Mouse (Mus musculus) gastrocnemius, postnatal 14 days (tissue): ENCODE data around the gene Tnfrsf25. TPM values are rescaled to one million over a fixed set of nuclear protein-coding genes. Genes with fewer than 3 reads are reported as not detected.

ENCODE experiments used
- DNase-seq: peaks from one replicate; pipeline ENCODE4 v3.0.0; 2021; ENCODE audit warnings: mixed read lengths
- intact Hi-C: fragments of 180-260 bp; cut with DNase I; formaldehyde crosslinking; loops from one replicate; pipeline ENCODE4 v1.15.1; 2025; ENCODE audit warnings: low total_unique reads
- total RNA-seq, 2 experiments: library from RNA; stranded (reverse); gene quantifications; 2 replicates each; pipeline ENCODE4 v1.2.3; 2021

The Tnfrsf25 gene
- total RNA-seq, 2 experiments from 2014 or later, result 0.74 to 1.1 TPM

DNA sequence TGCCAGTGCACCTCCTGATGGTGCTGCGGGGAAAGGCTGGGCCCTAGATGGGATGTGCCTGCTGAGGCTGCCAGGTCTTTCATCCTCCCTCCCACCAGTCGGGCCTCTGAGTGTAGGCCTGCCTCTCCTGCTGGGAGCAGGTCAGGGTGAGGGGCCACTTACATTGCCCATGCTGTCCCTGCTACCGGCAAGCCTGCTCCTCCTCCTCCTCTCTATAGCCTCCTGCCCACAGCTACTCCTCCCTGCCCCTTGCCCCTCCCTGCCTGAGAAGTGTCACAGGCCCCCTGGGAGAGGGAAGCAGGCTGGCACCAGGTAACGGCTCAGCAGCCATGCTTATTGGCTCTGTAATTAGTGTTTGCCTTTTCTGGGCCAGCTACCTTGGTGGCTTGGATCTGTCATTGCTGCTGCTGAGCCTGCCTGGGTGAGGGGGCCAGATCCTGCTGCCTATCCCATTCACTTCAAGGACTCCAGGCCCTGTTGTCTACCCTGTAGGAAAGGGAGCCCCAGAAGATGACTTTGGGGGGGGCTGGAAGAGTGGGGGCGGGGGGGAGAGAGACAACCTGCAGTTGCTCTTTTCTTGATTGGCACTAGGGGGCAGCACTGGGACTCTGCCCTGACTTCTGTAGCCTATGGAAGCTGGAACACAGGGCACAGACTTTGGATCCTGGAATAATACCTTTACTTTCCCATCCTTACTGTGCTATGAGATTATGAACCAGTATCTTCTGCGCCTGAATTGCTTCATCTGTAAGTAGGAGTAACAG, 20.6 kb downstream of the Tnfrsf25 start:
- intact Hi-C loops, result no loop called here
- DNase-seq, result no peak

DNA sequence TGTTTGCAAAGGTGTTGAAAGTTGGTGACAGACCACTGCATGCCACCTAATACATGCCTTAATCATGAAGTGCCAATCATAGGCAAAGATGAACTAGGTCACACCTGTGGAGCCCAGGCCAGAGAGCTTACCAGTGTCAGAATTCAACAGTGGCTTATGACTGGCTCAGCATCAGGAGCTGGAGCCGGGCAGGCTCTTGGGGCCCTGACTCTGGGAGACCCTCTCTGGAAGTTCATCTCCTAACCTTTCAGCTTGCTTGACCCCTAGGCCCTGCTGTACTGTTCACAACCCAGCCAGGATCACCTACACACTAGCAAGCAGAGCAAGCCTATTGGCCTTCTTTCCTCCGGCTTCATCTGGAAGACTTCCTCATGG, 21.1 kb downstream of the Tnfrsf25 start:
- no peak for DNase-seq
- intact Hi-C loops, result no loop called here

DNA sequence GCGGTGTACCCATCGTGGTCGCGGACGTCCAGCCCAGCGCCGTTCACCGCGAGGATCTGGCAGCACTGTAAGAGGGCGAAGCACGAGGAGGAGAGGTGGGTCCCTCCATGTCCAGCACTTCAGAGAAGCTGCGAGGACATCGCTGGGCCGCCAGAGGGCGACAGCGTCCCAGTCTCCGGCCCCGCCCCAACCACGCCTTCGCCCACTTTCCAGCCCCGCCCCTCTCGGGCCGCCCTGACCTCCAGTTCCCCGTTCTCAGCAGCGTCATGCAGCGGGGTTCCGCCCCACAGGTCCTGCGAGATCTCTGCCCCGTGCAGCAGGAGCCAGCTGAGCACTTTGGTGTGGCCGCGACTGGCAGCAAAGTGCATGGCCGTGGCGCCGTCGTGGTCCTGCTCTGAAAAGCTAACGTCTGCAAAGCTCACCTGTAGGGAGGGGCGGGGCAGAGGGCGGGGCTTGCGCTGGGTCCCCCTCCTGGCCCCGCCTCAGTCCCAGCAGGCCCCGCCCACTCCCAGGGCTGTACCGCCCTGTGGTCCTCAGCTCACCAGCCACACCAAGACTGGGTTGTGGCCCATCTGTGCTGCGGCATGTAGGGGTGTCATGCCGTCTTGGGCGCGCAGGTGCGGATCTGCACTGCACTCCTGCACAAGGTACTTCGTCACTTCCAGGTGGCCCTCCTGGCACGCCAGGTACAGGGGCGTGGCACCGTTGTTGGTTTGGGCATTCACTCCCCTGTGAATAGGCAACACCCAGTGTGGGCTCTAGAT, 22.9 kb downstream of the Tnfrsf25 start:
- intact Hi-C loops, result no loop called here
- peak; percentile 90 for DNase-seq

DNA sequence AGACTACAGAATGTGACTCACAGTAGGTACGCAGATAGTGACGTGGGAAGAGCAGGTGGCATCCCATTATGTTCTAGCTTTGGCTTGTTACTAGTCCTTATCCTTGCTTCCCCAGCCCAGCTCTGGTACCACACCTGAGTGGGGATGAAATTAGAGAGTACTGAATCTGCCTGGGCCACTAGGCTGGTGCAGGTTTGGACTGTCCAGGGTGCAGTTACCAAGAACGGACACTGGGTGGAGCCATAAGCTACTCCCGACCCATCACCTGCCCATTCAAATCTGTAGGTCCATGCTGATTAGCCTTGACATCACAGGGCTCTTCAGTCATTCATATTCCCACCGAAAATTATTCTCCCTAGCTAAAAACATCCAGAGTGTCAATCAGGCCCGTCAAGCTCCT, 24.7 kb downstream of the Tnfrsf25 start:
- DNase-seq, result no peak
- intact Hi-C loops, result no loop called here

DNA sequence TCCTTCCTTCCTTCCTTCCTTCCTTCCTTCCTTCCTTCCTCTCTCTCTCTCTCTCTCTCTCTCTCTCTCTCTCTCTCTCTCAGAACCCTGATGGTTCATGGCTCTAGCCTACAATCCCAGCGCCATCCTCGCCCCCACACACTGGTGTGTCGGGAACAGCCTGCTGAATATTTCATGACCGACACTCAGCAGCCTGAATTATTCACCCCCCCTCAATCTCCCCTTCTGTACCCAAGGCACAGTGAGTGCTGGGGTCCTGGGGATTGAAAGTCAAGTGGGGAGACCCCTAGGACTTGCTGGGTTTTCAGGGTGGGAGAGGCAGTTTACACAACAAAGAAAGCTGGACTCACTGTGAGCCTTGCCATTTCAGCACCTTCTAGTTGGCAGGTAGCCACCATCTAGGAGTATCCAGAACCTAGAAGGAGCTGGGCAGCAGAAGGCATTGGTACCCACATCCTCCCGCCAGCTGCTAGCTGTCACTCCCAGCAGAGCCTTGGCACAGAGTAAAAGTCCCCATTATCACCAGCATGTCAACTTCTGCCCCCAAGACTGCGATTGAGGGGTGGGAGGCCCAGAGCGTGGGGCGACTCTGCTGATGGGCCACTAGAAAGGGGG, 25.9 kb downstream of the Tnfrsf25 start:
- intact Hi-C loops, result no loop called here
- DNase-seq, result no peak

DNA sequence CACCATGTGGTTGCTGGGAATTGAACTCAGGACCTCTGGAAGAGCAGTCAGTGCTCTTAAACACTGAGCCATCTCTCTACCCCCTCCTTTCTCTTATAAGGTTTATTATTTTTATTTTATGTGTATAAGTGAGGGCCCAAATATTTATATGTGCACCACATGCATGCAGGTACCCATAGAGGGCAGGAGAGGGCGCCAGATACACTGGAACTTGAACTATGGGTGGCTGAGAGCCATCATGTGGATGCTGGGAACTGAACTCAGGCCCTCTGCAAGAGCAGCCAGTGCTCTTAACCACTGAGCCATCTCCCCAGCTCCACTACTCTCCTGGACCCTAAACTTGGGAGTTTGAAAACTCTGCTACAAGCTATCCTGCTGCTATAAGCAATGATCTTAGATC, 27.9 kb downstream of the Tnfrsf25 start:
- intact Hi-C loops, result no loop called here
- no peak for DNase-seq

DNA sequence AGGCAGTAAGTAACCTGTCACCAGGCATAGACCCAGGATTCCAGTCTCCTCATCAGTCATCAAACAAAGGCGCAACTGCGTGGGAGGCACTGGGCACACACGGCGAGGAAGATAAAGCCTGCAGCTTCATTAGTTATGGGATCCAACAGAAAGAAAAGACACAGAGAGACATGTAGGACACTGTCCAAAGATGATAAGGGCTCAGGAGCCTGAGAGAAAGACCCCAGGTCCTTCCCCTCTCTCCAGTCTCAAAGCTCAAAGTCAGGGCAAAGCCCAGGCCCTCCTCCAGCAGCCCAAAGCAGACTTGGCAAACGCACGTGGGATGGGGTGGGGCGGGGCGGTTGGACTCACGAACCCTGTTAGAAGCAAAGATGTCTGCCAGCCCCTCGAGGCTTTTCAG, 29.7 kb downstream of the Tnfrsf25 start:
- DNase-seq, result no peak
- intact Hi-C loops, result no loop called here

DNA sequence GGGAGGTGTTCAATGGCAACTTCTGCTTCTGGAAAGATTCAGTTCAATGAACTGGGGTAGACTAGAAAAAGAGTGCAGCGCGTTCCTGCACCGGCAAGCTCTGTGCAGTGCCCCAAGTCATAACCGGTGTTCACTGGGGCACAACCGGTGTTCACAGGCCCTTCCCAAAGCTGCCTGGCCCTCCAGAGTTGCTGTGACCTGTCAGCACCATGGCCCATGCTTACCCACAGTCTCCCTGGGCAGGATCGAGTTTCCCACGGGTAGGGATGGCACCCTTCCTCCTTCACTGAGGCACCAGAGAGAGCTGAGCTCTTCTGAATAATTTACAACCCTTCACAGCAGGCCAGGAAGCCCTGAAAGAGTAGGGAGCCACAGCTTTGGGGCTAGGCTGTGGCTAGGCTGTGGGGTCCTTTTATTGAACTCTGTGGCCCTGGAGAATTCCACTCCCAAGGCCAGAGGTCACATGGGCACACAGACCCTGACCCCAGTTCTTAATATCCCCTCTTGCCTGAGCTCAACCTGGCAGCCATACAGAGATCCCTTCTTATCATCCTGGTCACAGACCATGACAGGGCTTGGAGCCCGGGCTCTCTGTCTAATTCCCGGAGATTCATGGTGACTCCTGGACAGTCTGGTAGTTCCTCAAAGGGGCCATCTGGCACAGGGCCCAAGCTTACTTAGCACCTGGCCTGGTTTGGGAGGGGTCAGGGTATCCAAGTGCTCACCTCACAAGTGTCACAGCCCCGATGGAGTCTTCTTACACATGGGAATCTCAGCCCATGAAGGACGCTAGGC, 30.5 kb downstream of the Tnfrsf25 start:
- intact Hi-C loops, result no loop called here
- no peak for DNase-seq

DNA sequence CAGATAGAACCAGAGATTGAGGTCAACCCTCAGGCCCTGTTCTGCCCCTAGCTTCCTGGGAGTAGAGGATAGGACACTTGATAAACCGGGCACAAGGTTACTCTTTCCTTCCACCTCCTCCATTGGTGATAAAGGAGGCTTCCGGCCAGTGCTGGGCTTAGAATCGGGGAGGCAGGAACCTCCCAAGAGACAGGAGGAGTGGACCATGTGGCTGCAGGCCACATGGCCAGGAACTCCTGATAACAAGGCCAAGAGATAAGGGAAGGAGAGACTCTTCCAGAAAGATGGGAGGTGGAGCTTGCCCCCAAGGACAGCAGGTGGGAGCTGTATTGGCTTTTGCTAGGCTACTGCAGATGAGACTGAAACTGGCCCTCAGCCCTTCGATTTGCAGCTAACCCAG, 34.8 kb downstream of the Tnfrsf25 start:
- DNase-seq, result no peak
- intact Hi-C loops, result no loop called here

DNA sequence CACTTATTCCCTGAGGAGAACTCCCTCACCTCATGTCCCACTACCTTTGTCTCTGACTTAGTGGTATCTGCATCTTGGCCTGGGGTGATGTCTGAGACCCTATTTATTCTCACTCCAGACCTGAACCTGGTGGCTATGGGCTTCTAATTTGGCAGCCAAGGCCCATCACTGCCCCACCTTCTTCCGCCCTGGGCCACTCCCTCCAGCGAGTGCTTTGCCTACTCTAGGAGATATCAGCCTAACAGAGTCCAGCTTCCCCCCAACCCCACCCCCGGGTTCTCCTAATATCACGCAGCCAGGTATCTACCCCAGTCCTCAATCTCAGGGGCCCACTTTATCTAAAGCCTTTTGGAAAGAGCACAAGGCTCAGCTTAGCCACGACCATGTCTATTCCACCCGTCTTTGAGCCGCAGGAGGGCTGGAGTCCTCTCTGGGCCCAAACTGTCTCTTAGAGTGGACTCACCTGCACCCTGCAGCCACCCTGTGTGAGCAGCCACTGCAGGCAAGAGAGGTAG, 35.8 kb downstream of the Tnfrsf25 start:
- intact Hi-C loops, result no loop called here
- DNase-seq, result no peak

DNA sequence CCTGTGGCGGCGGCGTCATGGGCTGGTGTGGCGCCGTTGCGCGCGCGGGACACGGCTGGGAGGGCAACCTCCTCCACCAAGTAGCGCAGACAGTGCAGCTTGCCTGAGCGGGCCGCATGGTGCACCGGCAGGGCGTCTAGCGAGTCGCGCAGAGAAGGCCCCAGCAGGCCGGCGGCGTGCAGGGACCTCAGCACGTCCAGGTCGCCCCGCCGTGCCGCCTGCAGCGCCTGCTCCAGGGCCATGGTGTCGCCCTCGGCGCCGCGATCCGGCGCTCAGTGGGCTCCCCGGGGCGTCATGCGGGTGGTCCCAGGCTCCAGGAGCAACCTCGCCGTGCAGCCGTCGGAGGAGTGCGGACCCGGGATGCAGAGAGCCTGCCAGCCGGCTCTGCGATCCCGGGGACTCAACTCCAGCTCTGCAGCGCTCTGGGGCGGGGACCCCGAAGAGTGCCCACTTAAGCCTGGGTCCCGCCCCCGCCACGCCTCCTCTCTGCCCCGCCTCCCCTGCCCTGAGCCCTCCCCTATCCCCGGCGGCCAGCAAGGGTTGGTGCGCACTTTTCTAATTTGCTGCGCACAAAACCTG, 36.3 kb downstream of the Tnfrsf25 start, which contains the start of gene Espn:
TSS of gene Espn (minus strand) at position 406 of the 579 bp plus-strand sequence.
- DNase-seq, result no peak
- intact Hi-C loops, result no loop called here

DNA sequence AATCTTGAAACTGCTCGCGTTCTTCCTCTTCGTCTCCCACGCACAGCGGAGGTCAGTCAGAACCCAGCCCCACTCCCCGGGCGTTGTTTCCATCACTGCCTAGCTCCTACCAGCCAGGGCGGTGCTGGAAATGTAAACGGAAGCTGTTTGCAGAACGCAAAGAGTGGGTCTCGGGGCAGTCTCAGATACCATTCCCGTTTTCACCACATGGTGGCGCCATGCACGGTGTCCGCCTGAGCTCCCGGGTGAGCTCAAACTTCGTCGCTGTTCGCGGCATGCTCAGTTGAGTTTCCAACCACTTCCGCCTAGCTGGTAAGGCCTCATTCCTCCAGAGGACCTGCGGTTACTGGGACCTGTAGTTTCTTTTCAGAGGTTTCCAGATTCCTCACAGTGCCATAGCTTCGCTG, 38.0 kb downstream of the Tnfrsf25 start:
- DNase-seq, result peak; percentile 82
- intact Hi-C loops, result no loop called here

DNA sequence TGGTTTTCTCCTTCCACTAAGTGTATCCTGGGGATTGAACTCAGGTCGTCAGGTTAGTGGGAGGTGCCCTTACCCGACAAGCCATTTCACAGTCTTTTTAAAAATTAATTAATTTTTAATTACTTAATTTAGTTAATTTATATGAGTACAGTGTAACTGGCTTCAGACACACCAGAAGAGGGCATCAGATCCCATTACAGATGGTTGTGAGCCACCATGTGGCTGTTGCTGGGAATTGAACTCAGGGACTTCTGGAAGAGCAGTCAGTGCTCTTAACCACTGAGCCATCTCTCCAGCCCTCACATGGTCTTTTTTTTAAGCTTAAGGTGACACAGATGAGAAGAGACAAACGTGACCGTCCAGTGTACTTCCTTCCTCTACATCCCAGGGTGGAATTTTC, 39.3 kb downstream of the Tnfrsf25 start:
- no peak for DNase-seq
- intact Hi-C loops, result no loop called here

DNA sequence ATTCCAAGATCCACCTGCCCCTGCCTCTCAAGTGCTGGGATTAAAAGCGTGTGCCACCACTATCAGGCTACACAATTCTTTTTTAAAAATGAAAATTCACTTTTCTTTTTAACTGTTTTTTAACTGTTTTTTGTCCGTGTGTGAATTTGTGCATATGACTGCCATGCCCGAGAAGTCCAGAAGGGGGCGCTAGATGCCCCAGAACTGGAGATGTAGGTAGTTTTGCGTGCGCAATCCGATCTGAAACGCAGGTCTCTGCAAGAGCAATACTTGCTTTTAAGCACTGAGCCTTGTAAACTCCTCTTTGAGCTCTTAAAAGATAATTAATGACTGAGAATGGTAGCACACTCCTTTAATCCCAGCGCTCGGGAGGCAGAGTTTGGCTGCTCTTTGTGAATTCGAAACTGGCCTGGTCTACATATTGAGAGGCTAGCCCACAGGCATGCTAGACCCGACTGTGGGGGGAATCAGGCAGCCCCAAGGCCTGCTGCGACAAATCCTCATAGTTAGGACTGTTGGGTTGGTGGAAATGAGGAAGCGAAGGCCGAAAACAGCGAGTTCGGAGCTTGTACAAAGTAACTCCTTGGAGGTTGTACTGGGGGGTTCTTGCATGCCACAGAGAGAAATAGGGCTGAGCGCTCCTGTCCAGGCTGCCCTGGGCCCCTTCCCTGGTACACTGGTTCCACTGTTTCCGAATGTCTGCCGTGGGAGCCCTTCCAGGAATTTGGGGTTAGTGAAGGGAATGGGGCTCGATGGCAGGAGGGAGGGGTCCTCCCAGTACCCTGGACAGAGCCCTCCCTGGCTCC, 42.2 kb downstream of the Tnfrsf25 start:
- DNase-seq, result no peak
- intact Hi-C loops, result no loop called here

DNA sequence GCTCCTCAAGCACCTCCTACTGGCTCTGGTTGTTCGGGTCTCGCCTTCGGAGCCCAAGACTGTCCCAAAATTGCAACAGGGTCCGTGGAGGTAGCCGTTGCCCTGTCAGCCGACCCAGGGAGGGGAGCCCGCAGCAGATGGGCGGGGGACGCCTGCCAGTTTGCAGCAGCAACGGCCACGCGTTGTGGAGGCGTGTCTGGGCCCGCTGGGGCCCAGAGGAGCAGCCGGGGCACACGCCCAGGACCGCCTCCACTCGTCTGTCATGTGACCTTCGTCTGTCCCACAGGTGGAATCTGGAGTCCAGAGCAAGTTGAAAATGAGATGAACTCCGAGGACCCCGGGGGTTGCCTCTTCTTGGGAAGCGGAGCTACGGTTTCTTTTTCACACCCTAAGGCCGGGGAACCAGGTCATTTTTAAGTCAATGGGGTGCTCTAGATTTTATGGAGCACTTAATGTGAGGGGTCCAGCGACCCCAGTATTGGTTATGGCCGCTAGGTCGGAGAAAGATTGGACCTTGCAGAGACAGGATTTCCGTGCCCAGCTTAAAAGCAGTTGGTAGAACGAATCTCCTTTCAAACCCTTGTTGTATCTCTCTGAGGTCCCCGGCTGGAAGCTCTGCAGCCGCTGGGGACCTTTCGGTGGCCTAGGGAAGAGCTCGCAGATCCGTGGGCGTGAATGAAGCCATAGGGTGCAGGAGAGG, 43.0 kb downstream of the Tnfrsf25 start, which contains the start of gene Hes2:
TSS of gene Hes2 (plus strand) at position 283 of the 700 bp plus-strand sequence.
- intact Hi-C loops, result no loop called here
- DNase-seq, result no peak

DNA sequence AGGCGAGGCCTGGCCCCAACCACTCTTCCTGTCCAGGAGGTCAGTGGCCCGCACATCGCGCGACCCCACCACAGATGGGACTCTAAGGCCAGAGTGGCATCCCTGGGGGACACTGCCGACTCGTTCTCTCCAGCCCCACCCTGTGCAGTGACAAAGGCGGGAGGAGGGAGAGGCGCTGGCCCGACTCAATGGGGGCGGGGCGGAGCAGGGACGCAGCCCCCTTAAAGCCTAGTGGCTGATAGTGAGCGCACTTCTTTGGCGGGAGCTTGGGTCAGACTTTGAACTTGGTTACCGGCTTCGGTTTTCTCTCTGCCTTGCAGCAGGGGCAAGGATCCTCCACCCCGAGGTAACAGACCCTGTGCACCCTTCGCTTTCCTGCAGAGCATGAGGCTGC, 43.5 kb downstream of the Tnfrsf25 start:
- DNase-seq, result no peak
- intact Hi-C loops, result no loop called here

DNA sequence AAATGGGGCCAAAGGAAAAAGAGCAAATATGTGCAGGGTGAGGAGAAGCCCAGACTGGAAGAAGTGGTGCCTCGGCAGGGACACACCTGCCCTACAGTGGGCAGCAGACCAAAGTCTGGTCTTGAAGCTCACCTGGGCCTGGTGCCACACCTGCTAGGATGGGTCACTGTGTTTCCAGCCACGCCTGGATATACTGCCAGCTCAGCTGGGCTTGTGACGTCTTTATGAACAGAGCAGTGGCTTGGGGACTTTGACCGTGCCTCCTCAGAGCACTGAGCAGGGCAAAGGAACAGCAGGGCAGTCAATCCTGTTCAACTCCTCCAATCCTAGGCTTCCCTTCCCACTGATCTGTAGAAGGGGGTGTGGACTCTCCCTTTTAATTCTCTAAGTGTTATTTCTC, 45.0 kb downstream of the Tnfrsf25 start:
- no peak for DNase-seq
- intact Hi-C loops, result loop anchor here (10.0 kb wide), 1 partner anchor 274 kb away; no protein-coding TSS in a partner anchor

DNA sequence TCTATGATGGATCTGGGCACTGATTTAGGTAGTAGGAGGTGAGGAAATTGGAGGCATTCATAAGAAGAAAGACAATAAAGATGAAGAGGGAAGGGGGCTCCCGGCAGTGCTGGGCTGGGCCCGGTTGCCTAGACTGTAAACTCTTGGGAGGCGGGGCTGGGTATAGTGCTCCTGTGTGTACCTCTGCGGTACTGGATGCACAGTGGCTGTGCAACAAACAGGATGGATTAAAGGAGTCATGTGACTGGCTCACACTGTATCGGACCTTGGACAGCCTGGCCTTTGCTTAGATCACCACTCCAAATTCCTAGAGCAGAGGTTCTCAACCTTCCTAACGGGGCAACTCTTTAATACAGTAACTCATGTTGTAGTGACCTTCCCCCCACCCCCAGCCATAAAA, 45.9 kb downstream of the Tnfrsf25 start:
- intact Hi-C loops, result loop anchor here (10.0 kb wide), 1 partner anchor 273 kb away; no protein-coding TSS in a partner anchor

More for the DNA sequence above, 45.9 kb downstream of the Tnfrsf25 start:
- no peak for DNase-seq
